Mouse (Mus musculus) thymus, adult 2 months (tissue): ENCODE results near the gene Pqlc3.

Experiments used
- CTCF ChIP-seq: fragments of 200-500 bp; IDR thresholded peaks from 2 replicates; pipeline ENCODE4 v1.5.1; 2012; ENCODE audit warnings: mild to moderate bottlenecking, control low read depth, low read length, moderate library complexity, borderline replicate concordance; ENCODE audit not compliant: control insufficient read depth, poor library complexity, insufficient read depth; ENCODE audit errors: extremely low read depth
- POLR2A ChIP-seq: fragments of 200-500 bp; IDR thresholded peaks from 2 replicates; pipeline ENCODE4 v1.6.1; 2012; ENCODE audit warnings: mild to moderate bottlenecking, low read length, control low read depth, moderate library complexity; ENCODE audit not compliant: control insufficient read depth, poor library complexity, insufficient read depth; ENCODE audit errors: extremely low read depth

DNA sequence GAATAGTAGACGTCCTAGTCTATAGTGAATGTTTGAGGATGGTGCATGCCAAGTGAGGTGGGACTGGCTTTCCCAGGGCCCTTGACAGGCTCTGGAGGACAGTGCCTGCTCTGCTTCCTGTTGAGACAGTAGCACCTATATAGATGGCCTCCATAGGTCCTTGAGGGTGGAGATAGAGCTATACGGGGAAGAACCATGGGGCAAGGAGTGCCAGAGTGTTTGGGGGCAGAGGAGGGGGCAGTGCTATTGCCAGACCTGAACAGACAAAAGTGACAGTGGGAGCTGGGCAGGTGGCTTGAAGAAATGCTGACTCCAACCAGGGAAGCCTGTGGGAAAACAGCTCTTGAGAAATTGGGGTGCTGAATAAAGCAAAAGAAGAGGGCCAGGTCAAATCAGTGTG lies 5.9 kb downstream of the Pqlc3 start:
- TF ChIP-seq CTCF (no peak), POLR2A (no peak)
